Mouse (Mus musculus): ENCODE measurements around the gene Grip1.

- TF ChIP-seq CTCF (IDR thresholded peaks at IDR 0.05; ENCODE audit: extremely low read depth, insufficient read length, insufficient replicate concordance, low read depth, low read length), result no peak
- TF ChIP-seq POLR2A (IDR thresholded peaks at IDR 0.05; ENCODE audit: low read depth, low read length), result no peak
These were observed 362.4 kb downstream of the Grip1 start for GRCm38 (mm10) chr10:119816001-119816400.
